Mouse (Mus musculus): ENCODE data around the gene Apol11b.

DNA sequence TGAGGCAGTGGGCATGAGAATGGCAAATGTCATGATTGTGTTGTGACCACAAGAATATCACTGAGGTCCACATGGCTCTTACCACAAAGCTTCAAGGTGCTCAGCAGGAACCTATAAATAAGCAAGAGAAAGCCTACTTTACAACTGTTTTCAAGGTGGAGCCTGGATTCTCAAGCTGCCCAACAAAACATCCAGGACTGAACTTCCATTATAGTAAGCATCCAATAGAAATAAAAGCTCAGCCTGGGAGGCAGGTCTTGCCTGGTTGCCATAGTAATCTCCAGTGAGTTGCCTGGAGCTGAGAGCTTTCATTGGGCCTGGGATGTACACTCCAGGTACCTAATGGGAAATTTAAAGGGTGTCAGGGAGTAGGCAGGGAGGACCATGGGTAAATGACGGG, 44.1 kb downstream of the Apol11b start, which contains the start of gene Gm36245:
- TF ChIP-seq POLR2A (IDR thresholded peaks at IDR 0.05; ENCODE audit: borderline replicate concordance, control insufficient read depth, low read depth, low read length) (no peak), CTCF (IDR thresholded peaks at IDR 0.05; ENCODE audit: control insufficient read depth, insufficient read depth, low read length) (no peak)

Data from bone marrow, adult 2 months (tissue).